Mouse (Mus musculus) leukemia stem cell, adult 10-12 weeks (primary cell): ENCODE results near the gene Nfe2l1. TPM values are rescaled to one million over a fixed set of nuclear protein-coding genes. Genes with fewer than 3 reads are reported as not detected.

Source experiments
- polyA plus RNA-seq: library from polyadenylated mRNA; stranded (reverse); fragments of >175 nt; gene quantifications from 2 replicates; pipeline ENCODE4 v1.2.3, GENCODE M21; 2012; ENCODE audit warnings: low replicate concordance

Gene Nfe2l1
- 34.4 and 107 TPM in 2 replicates for polyA plus RNA-seq

DNA sequence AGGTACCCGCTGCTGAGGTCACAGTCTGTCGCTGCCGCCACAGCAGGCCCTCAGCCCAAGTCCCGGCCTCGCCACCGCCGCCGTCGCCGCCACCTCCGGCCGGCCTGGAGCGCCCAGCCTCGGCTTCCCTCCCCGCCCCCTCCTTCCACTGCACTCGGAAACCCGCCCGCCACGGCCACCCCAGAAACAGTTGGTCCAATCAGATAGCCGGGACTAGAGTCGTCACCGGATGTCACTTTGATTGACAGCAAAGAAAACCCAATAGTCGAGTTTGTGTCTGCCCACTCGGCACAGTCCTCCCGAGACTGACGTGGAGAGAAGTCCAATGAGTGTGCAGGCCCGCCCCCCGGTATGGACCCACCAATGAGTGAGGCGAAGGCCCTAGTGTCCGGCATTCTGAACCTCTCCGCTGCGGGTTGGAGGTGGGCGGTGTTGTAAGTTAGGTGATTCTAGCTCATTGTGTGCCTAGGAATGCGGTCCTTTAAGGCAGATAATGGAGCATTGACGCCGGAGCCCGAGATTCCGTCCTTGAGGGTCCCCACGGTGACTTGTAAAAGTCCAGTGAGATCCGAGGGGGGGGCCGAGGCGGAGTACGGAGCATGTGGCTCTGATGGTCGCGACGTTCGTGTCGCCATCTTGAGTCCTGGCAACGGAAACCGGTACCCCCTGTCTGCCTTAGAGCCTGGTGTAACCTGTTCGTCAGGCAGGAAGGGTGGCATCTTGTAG is at the start of gene Nfe2l1:
Gene Nfe2l1 (minus strand): TSS at position 156 of the 726 bp plus-strand sequence.

DNA sequence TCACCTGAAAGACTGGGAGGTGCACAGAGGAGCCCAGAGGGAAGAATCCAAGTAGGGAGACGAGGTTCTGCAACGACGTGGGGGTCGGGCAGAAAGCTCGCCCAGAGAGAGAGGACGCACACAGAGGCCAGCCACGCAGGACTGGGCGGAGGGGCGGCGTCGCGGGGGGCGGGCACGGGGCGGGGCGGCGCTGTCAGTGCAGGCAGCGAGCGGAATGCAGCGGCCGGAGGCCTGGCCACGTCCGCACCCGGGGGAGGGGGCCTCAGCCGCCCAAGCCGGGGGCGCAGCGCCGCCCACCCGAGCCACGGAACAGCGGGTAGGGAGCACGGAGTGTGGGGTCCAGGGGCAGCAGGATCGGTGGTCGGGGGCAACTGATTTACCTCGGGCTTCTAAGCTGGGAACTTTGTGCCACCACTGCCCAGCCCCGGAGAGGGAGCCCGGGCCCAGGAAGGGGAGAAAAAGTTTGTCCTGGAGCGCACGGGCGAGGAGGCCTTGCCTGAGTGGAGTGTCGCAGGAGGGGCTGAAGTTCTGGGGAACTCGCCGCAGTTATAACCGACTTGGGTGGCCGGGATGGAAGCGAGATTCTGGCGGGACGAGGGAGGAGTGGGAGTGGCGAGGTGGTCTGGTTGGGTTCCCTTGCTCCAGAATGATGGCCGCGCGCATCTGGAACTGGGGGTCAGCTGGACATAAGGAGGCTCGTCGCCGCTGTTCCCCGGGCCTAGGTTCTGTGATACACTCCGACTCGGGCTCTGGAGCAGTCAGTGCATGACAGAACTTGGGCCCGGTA is 20.1 kb upstream of the Nfe2l1 start, which contains the start of gene Copz2:
Gene Copz2 (plus strand): TSS at position 190 of the 787 bp plus-strand sequence.

DNA sequence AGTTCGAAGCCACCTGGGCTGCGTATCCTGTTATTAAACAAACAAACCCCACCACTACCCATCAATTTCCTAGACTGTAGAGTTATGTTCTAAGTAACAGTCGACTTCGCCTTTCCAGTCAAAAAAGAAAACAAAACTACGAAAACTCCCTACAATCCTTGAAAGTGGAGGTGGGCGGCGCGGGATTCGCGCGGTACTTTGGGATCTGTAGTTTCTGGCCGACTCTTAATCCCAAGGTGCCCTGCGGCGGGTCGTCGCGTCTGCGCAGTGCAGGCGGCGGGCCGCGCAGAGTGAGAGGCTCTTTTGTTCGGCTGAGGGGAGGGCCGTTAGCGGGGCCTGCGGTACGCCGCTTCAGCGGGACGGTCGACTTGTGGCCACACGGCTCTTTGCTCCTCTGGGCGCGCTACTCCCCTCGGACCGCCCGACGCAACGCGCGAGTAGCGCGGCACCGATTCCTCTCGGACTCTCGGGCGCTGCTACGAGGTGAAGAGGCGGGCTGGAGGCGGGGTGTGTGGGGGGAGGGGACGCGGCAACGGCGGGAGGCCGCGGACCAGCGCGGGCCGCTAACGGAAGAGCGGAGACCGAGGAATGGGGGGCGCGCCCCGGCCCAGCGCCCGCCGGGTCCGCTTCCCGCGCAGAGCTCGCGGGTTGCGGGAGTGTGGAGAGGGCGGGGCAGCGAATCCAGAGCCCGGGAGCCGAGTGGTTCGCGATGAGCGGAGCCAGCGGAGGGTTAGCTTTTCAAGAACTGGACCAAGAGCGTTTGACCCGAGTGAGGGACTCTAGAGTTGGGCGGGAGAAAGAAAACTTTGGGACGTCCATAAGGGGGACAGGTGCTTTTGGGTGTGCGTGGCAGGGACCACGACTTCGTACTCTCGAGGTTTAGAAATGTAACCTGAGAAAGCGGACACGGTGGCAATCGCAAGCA is 40.6 kb downstream of the Nfe2l1 start, which contains the start of gene Cbx1:
Gene Cbx1 (plus strand): TSS at position 257 of the 925 bp plus-strand sequence.

GRCm38 (mm10) chr11:96776968-96777962 is 52.5 kb downstream of the Nfe2l1 start, which contains the start of gene Snx11:
Snx11 (minus strand) TSS chr11:96777559.

Other genes starting within 250 kb of the Nfe2l1 start
- gene Snx11, start 52.4 kb downstream of the Nfe2l1 start, polyA plus RNA-seq: 9.8 and 15.4 TPM in 2 replicates
- 40.4 and 54.9 TPM in 2 replicates for gene Cbx1, start 40.8 kb downstream of the Nfe2l1 start, polyA plus RNA-seq
- 2.1 and 3.9 TPM in 2 replicates for gene Copz2, start 19.9 kb upstream of the Nfe2l1 start, polyA plus RNA-seq
- 12.3 and 25.9 TPM in 2 replicates for gene Cdk5rap3, start 86.5 kb upstream of the Nfe2l1 start, polyA plus RNA-seq
- gene Prr15l, start 98.1 kb upstream of the Nfe2l1 start, polyA plus RNA-seq: not detected in 2 replicates
- gene Pnpo, start 114.0 kb upstream of the Nfe2l1 start, polyA plus RNA-seq: 13.1 and 20.4 TPM in 2 replicates
- gene Sp2, start 153.0 kb upstream of the Nfe2l1 start, polyA plus RNA-seq: 90.0 and 123 TPM in 2 replicates
- 0.51 and 0.55 TPM in 2 replicates for gene Sp6, start 183.4 kb upstream of the Nfe2l1 start, polyA plus RNA-seq
- gene Scrn2, start 200.0 kb upstream of the Nfe2l1 start, polyA plus RNA-seq: 15.1 and 19.3 TPM in 2 replicates
- gene Lrrc46, start 211.4 kb upstream of the Nfe2l1 start, polyA plus RNA-seq: 0.13 TPM in 1 of 2 replicates, not detected in the other
- gene Mrpl10, start 211.6 kb upstream of the Nfe2l1 start, polyA plus RNA-seq: 29.9 and 38.4 TPM in 2 replicates
- gene Osbpl7, start 220.7 kb upstream of the Nfe2l1 start, polyA plus RNA-seq: 8.0 and 21.9 TPM in 2 replicates